Mouse (Mus musculus): ENCODE measurements around the gene R3hcc1l.

The R3hcc1l gene

GRCm38 (mm10) chr19:42600591-42600990, 82.0 kb downstream of the R3hcc1l start:
- DNase-seq (ENCODE audit: low spot score in 2 of 2) = no peak

DNA sequence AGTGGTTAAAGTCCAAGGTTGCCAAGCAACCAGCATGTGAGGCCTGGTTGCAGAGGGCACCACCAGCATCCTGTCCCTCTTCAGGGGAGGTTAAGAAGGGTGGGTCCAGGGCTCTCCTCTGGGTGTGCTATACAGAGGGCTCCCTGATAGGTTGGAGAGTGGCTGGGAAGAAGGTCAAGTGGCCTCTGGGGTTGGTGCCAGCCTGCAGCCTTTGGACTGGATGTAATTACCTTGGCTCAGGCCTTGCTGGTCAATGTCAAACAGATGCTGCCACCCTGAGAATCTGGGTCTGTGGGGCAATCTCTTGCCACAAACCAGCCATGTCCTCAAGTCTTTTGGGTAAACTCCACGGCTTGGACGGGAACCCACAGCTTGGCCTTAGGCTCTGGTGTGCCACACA, 82.9 kb downstream of the R3hcc1l start:
- no peak for DNase-seq (ENCODE audit: low spot score in 2 of 2)

- no peak for DNase-seq (ENCODE audit: low spot score in 2 of 2)
Observed at GRCm38 (mm10) chr19:42602041-42602440, 83.5 kb downstream of the R3hcc1l start.

- DNase-seq (ENCODE audit: low spot score in 2 of 2) = no peak
Observed at GRCm38 (mm10) chr19:42602576-42602975, 84.0 kb downstream of the R3hcc1l start.

GRCm38 (mm10) chr19:42608082-42608481, 89.5 kb downstream of the R3hcc1l start:
- DNase-seq (ENCODE audit: low spot score in 2 of 2) = no peak

GRCm38 (mm10) chr19:42609716-42610115, 91.2 kb downstream of the R3hcc1l start:
- no peak for DNase-seq (ENCODE audit: low spot score in 2 of 2)

- no peak for DNase-seq (ENCODE audit: low spot score in 2 of 2)
Observed at GRCm38 (mm10) chr19:42611746-42612145, 93.2 kb downstream of the R3hcc1l start.

DNA sequence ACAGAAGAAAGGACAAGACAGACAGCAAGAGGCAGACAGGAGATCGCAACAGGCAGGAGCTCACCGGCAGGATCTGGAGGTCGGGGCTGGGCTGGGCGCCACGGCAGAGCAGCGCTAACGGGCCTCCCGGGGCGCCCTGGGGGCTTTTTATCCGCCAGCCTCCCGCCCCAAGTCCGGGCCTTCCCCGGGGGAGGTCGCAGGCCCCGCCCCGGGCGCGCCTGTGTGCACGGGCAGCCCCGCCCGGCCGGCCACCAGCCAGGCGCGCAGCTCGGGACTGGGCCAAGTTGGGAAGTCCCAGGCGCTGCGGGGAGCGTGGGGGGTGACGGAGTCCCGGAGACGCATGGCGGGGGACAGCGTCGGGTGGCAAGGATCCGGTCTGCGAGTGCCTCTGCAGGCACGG, 94.1 kb downstream of the R3hcc1l start, which contains the start of gene Loxl4:
Gene Loxl4 (minus strand): TSS at position 160 of the 400 bp plus-strand sequence.
- no peak for DNase-seq (ENCODE audit: low spot score in 2 of 2)

DNA sequence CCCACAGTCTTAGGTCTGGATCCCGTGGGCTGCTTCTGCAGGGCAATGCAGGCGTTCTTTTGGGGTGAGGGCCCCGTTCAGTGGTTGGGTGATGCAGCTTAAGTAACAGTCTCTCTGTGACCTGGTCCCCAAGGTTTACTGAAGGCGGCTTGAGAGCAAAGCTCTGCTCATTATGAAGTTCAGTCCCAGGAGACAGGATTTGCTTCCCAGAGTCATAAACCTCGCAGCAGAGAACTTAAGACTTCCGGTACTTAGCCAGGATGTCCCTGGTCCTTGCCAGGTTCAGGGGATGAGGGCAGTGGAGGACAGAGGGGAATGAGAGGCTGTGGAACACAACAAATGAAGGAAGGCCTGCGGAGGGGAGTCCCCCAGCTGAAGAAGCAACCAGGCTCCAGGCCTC, 94.6 kb downstream of the R3hcc1l start:
- DNase-seq (ENCODE audit: low spot score in 2 of 2) = no peak

DNA sequence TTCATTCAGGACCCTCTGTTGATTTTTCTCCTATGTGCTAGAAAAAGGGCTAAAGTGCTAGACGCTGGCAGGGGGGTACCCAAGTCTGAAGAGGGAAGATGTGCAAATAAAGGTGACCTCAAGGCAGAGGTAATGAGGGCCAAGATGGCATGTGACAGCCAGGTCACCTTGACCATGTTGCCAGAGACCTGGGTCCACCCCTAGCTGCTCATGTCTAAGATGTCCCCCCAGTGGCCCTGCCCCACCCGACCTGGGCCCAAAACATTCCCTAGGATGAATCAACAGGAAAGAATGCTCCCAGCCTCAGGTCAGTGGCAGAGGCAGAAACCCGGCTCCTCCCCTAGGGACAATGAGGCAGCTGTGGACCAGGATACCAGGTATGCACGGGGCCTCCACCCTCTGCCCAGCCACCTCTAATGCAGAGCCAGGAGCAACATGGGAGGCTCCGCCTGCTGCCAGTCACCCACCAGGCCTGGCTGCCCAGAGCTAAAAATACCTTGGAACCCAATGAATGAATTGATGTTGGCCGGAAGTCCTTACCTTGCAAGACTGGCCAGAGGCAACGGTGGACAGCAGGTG, 95.2 kb downstream of the R3hcc1l start:
- no peak for DNase-seq (ENCODE audit: low spot score in 2 of 2)

DNA sequence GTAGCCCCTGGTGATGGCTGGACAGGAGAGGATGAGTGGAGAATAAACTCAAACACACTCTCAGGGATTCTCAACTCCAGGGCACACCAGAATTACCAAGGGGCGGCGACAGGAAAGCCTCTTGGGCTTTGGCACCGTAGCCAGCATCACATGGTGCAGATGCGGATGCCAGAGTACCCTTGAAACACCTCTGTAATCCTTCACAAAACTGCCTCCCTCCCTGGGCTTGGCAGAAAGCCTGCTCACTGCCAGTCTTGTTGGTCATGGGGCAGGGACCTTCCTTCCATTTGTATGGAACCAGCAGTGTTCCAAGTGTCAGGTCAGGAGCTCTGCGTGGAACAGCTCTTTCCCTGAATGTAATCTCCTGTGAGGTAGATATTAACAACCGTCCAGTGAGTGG, 109.5 kb downstream of the R3hcc1l start:
- DNase-seq (ENCODE audit: low spot score in 2 of 2) = no peak

- DNase-seq (ENCODE audit: low spot score in 2 of 2) = no peak
Observed at GRCm38 (mm10) chr19:42631541-42631961, 113.0 kb downstream of the R3hcc1l start.

DNA sequence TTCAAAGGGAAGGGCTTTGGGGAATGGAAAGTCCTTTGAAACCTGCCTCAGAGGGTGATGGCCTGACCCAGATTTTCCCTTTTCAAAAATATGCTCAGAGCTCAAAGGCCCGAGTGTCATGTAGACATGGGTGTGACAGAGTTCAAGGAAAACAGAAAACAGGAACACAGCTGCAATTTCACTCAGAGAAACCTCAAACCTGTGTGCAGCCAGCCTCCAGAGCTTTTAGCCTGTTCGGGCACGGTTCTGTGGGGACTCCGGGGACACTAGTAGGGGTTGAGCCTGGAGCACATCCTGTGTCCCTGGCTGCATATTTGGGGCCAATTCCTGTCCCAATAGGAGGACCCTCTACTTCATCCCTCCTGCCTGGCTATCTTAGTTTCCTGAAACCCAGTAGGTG, 113.7 kb downstream of the R3hcc1l start:
- no peak for DNase-seq (ENCODE audit: low spot score in 2 of 2)

GRCm38 (mm10) chr19:42633650-42634049, 115.1 kb downstream of the R3hcc1l start:
- DNase-seq (ENCODE audit: low spot score in 2 of 2) = no peak

DNA sequence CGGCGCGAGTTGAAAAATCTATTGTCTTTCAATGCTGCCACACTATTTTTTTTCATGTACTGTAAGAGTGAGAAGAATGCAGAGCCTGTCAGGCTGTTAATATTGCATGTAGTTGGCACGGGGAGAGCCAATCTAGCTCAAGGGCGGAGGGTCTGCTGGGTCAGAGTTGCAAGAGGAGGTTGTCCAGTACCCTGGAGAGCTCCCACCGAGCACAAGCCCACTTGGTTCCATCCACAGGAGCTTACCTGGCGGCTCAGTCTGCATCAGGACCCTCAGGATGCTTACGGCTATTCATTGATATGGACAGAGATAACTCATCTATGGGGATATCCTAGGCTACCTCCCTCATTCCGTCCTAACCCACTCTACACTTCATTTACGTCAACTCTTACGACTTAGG, 118.1 kb downstream of the R3hcc1l start:
- DNase-seq (ENCODE audit: low spot score in 2 of 2) = no peak

DNA sequence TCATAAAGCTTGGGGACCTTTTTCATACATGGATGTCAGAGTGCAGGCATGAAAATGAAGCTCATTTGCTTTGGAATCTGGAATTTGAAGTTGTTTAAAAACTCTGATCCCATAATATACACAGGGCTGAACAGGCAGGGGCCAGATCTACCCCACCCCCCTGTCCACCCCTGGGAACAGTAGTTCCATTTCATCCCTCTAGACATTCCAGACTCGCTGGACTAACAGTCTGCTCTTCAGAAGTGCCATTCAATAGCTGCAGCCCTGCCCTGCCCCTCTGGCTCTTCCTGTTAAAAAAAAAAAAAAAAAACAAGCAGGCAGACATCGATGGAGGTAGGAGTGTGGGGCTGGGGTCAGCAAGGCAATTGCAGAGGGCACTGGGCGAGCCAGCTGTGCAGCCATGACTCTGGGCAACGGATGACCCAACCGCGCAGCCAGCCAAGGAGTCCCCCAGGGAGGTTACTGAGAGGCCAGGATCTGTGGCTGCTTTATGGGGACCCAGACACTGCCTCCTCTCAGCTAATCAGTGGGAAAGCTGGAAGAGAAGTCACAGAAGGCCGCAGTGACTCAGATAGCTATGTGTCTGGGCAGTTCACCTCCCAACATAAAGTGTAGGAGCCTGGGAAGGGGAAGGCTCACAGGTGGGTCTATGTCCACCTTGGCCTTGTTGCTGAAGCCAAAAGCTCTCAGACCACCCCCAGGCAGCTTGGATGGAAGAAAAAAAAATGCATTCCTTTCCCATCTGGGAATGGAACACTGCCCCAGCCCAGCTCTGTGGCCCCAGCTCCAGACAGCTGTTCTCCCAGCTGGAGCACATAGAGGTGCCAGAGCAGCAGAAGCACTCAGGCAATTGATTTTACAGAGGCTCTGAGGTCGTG, 120.3 kb downstream of the R3hcc1l start:
- no peak for DNase-seq (ENCODE audit: low spot score in 2 of 2)

GRCm38 (mm10) chr19:42639544-42639943, 121.0 kb downstream of the R3hcc1l start:
- DNase-seq (ENCODE audit: low spot score in 2 of 2) = no peak

GRCm38 (mm10) chr19:42640211-42640610, 121.7 kb downstream of the R3hcc1l start:
- no peak for DNase-seq (ENCODE audit: low spot score in 2 of 2)
